Mouse (Mus musculus) kidney, embryonic 16.5 days (tissue): Measurements from ENCODE around the gene Nav2. TPM values are rescaled to one million over a fixed set of nuclear protein-coding genes. Genes with fewer than 3 reads are reported as not detected.

ENCODE experiments used
- ATAC-seq: fragments of 200-750 bp; cut with Nextera tagmentation; 2 replicates; pipeline ENCODE4 v1.8.0; 2017; ENCODE audit warnings: moderate TSS enrichment; ENCODE audit not compliant: low FRiP score, low TSS enrichment
- H3K27ac ChIP-seq: fragments of 300-500 bp; sonication (generic); 2 replicates; pipeline ENCODE4 v1.5.1; 2014; ENCODE audit warnings: low read length
- H3K27me3 ChIP-seq: fragments of 300-500 bp; sonication (generic); 2 replicates; pipeline ENCODE4 v1.6.1; 2014; ENCODE audit warnings: low read length, control low read depth, mixed read lengths; ENCODE audit not compliant: insufficient read depth
- H3K36me3 ChIP-seq: fragments of 300-500 bp; sonication (generic); 2 replicates; pipeline ENCODE4 v1.6.1; 2014; ENCODE audit warnings: low read length, control low read depth, mixed read lengths; ENCODE audit not compliant: insufficient read depth
- H3K4me1 ChIP-seq: fragments of 300-500 bp; sonication (generic); 2 replicates; pipeline ENCODE4 v1.6.1; 2014; ENCODE audit warnings: low read length, control low read depth, mixed read lengths; ENCODE audit not compliant: insufficient read depth
- H3K4me2 ChIP-seq: fragments of 300-500 bp; sonication (generic); replicated peaks from 2 replicates; pipeline ENCODE4 v1.6.1; 2014; ENCODE audit warnings: low read depth, low read length
- H3K4me3 ChIP-seq: fragments of 300-500 bp; sonication (generic); 2 replicates; pipeline ENCODE4 v1.5.1; 2014; ENCODE audit warnings: mild to moderate bottlenecking, low read length
- H3K9ac ChIP-seq: fragments of 300-500 bp; sonication (generic); replicated peaks from 2 replicates; pipeline ENCODE4 v1.6.1; 2014; ENCODE audit warnings: low read length
- H3K9me3 ChIP-seq: fragments of 300-500 bp; sonication (generic); 2 replicates; pipeline ENCODE4 v1.6.1; 2016; ENCODE audit warnings: low read length, control low read depth
- WGBS: fragments of 180-500 bp; shearing (Covaris S2); extraction: QIAGEN DNeasy Blood & Tissue Kit; methylation state at CpG from one replicate; pipeline ENCODE4 v1.1.7; 2014; 5-methylcytosine and 5-hydroxymethylcytosine counted together
- polyA plus RNA-seq: library from polyadenylated mRNA; unstranded; fragments of >200 nt; fragmentation: Nextera tagmentation; extraction: Ambion mirVana; gene quantifications from 2 replicates; pipeline ENCODE4 v1.2.1, GENCODE M21; 2015

Gene Nav2
- polyA plus RNA-seq, 1 experiment from 2014 or later: 22.6 TPM

DNA sequence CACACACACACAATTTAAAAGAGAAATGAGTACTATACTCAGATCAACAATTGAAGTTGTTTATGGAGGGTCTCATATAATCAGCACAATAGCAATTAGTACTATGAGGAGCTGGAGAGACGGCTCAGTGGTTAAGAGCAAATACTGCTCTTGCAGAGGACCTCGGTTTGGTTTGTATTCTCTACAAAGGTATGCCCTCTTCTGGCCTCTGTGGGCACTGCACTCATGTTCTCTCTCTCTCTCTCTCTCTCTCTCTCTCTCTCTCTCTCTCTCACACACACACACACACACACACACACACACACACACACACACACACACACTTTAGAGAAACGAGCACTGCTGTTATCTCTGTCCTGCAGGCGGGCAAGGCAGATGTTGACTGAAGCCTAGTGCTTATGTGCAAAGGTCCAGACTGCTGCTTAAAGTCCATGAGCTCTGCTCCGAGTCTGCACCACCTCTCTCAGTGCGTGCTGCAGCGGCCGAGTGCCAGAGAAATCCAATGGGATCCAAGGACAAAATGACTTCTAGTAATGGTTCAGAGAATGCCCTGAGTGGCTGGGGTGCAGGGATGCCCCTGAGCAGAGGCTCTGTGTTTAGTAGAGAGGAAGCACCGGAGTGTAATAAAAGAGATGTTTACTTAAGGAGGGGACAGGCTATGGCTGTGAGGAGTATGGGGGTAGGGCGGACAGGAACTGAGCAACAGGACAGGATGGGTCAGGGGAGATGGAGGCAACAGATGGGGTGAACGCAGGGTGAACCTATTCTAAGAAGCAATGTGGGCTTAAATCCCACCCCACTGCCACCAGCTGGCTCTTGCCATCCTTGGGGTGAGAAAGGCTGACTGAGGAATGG, 375.2 kb downstream of the Nav2 start:
- no peaks in the 10 kb centered on the region for H3K9me3 ChIP-seq
- H3K27me3 ChIP-seq: no peaks in the 10 kb centered on the region
- H3K27ac ChIP-seq: no peak overlapping the region
- peaks cover 21% of the 10 kb centered on the region for H3K4me1 ChIP-seq
- H3K36me3 ChIP-seq: no peaks in the 10 kb centered on the region
- H3K4me2 ChIP-seq: no peak overlapping the region
- H3K4me3 ChIP-seq: no peak overlapping the region
- ATAC-seq: peak; percentile 62; the same call in 1 of the 2 replicates
- WGBS: 34% methylated on average over 11 of the region's 11 CpGs
- no peak overlapping the region for H3K9ac ChIP-seq

DNA sequence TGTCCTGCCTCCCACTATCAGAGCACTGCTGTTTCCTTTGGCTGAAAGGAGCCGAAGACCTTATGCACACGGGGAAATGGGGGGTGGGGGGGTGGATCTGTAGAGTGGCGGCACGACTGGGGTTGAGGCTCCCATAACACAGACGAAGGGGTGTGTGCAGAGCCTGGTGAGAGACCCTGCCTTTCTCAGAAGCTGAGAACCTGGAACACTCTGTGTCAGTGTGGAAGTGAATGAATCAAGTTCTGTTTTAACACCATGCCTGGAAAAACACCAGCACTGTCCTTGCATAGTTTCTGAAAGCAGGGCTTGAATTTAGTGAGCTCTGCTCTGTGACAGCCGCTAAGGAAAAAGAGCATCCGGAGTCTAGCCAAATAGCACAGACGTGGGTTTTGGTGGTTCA, 379.7 kb downstream of the Nav2 start:
- no peaks in the 10 kb centered on the region for H3K27me3 ChIP-seq
- no peaks in the 10 kb centered on the region for H3K36me3 ChIP-seq
- peaks cover 21% of the 10 kb centered on the region for H3K4me1 ChIP-seq
- H3K4me2 ChIP-seq: no peak overlapping the region
- ATAC-seq: 0 out of 2 replicates have a peak, but pooled peaks have one; percentile 13
- H3K9ac ChIP-seq: no peak overlapping the region
- WGBS: 32% methylated on average over 8 of the region's 8 CpGs
- no peak overlapping the region for H3K4me3 ChIP-seq
- no peak overlapping the region for H3K27ac ChIP-seq
- H3K9me3 ChIP-seq: no peaks in the 10 kb centered on the region; the same call in 1 of the 2 replicates

DNA sequence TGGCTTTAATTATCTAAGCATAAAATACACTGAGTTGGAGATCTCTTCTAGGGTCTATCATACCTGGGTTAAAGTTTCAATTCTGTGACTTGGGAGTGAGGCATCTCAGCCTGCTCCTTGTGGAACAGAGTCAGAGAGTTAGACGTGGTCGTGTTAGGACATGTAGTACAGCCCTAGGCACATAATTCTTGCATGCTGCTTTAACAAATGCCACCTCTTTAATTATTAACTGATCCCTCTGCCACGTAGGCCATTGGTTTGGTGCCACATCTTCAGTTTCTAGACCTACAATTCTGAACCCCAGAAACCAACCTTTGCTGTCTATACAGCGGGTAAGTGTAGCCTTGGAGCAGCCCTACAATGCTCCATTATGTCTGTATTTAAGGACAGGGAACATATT, 381.8 kb downstream of the Nav2 start:
- Histone ChIP-seq H3K9ac (no peak overlapping the region), H3K27ac (no peak overlapping the region), H3K9me3 (no peaks in the 10 kb centered on the region; the same call in 1 of the 2 replicates), H3K4me1 (peaks cover 12% of the 10 kb centered on the region), H3K27me3 (no peaks in the 10 kb centered on the region), H3K4me2 (no peak overlapping the region), H3K4me3 (no peak overlapping the region), H3K36me3 (no peaks in the 10 kb centered on the region)
- WGBS: 71% methylated on average over 4 of the region's 4 CpGs
- ATAC-seq: no peak

DNA sequence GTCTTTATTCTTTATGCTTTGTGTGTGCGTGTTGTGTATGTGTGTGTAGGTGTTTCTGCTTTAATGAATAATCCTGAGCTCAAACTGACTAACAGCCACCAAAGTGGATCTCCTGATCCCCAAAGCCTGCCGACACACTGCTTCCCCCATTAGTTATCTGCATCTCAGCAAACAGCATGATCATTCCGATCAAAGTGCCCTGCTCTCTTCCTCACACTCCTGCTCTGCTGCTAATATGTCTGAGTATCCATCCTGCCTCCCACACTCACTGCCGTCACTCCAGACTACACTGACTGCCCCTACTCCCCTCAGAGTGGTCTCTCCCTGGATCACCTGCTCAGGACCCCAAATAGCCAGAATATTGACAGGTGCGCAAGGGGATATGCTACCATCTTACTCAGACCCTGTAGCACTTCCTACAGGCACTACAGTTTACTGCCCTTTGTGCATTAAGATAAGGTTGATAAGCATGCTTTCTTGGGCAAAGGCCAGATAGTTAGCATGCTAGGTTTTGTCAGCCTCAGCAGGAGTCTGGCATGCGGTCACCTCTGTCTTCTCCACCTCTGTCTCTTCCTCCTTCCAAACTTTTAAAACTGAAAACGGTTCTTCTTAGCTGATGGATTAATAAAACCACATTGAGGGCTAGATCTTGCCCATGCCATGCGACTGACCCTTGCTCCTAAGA, 382.8 kb downstream of the Nav2 start:
- 83% methylated on average over 8 of the region's 8 CpGs for WGBS
- Histone ChIP-seq H3K4me3 (no peak overlapping the region), H3K36me3 (no peaks in the 10 kb centered on the region), H3K9ac (no peak overlapping the region), H3K4me1 (peaks cover 12% of the 10 kb centered on the region), H3K27ac (no peak overlapping the region), H3K4me2 (no peak overlapping the region), H3K9me3 (no peaks in the 10 kb centered on the region; the same call in 1 of the 2 replicates), H3K27me3 (no peaks in the 10 kb centered on the region)
- no peak for ATAC-seq

DNA sequence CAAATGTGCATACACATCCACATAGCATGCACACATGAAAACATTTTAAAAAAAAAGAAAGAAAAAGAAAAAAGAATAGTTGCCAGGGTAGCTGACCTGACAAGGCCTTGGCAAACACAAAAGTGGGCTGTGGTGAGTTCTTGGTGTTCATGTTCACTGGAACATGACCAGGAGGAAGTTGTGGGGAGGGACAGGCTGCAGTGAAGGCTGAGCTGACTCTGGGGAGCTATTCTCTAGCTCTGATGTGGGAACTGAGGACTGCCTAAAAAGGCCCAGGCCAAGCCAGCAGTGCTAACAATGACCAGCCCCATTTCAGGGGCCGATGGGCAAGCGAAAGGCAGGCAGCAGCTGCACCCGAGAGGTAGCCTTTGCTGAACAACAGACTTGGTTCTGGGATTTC, 388.6 kb downstream of the Nav2 start:
- Histone ChIP-seq H3K4me2 (no peak overlapping the region), H3K9ac (no peak overlapping the region), H3K4me1 (peaks cover 14% of the 10 kb centered on the region), H3K27me3 (no peaks in the 10 kb centered on the region), H3K36me3 (no peaks in the 10 kb centered on the region), H3K4me3 (no peak overlapping the region), H3K9me3 (no peaks in the 10 kb centered on the region), H3K27ac (no peak overlapping the region)
- no peak for ATAC-seq
- WGBS: 82% methylated on average over 3 of the region's 3 CpGs

DNA sequence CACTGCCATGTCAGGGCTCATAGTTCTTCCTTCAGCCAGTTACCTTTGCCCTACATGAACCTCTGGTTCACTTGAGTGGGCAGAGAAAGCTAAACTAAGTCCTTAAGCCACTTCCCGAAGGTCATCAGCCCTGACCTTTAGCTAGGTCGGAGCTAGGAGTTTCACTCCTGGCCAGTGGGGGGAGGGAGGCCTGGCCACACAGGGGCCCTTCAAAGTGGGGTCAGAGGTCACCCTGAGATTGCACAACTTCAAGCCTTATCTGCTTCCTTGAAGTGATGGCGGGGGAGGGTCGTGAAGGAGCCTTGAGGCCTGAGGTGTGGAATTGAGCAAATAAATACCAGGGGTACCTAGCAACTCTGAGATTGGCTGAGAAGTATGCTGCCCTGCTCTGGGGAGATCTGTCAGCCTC, 389.9 kb downstream of the Nav2 start:
- Histone ChIP-seq H3K27me3 (no peaks in the 10 kb centered on the region), H3K27ac (no peak overlapping the region), H3K4me1 (peaks cover 14% of the 10 kb centered on the region), H3K9me3 (no peaks in the 10 kb centered on the region), H3K9ac (no peak overlapping the region), H3K4me3 (no peak overlapping the region), H3K4me2 (no peak overlapping the region), H3K36me3 (no peaks in the 10 kb centered on the region)
- 32% methylated on average over 4 of the region's 4 CpGs for WGBS
- no peak for ATAC-seq

DNA sequence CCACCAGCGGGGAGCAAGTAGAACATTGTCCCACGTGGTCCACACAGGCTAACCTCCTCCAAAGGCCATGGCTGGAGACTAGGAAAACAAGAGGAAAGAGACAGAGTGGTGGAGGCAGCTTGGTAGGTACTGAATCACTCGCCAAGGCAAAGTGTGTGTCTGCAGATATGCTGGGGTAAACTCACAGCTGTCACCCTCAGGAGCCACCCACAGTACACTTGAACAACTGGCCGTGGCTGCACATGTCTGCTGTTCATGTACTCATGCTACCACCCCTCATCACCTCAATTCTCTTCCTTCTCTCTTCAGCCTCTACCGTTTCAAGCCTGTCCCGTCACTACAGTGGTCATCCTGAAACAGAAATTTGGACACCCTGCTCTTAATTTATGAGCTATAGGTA, 393.0 kb downstream of the Nav2 start:
- ATAC-seq: no peak

DNA sequence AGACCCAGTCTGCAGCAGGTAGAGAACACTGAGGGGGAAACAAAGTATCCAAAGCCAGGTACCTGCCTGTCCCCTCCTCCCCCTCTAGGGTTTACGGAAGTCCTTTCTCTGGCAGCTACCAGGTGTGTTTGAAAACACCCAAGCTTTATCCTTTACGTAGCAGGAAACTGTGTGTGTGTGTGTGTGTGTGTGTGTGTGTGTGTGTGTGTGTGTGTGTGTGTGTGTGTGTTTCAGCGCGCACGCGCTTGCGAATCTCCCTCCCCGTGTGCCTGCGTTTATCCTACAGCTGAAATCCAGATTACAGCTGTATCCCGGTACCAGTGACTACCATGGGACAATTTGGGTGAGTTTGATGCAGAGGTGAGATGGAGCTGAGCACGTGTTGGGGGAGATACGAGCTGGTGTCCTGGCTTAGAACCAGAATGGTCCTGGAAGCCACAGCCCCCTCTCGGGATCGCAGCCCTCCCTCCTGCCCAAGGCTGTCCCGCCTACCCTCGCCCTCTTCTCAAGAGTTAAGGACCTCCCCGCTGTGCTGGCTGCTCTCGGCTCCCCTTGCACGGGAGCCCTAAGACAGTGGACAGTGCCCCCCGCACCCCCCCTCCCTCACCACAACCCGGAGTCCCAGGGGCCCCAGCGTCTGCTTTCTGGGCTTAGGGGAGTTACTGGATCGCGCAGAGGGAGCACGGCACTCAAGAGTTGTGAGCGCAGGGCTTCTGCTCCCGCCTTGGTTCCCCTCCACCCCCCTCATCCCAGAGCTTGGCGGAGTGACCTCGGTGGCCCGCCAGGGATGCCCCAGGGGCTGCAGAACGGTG, 395.3 kb downstream of the Nav2 start:
- Histone ChIP-seq H3K9me3 (no peaks in the 10 kb centered on the region), H3K4me1 (peaks cover 20% of the 10 kb centered on the region), H3K4me3 (peak overlapping the region; percentile 56), H3K9ac (peak overlapping the region; percentile 69), H3K36me3 (no peaks in the 10 kb centered on the region), H3K27ac (no peak overlapping the region), H3K4me2 (peak overlapping the region; percentile 83), H3K27me3 (no peaks in the 10 kb centered on the region)
- 1% methylated on average over 30 of the region's 31 CpGs for WGBS
- ATAC-seq: peak; percentile 72

More for the DNA sequence above, 393.0 kb downstream of the Nav2 start:
- 67% methylated on average over 6 of the region's 6 CpGs for WGBS
- peaks cover 30% of the 10 kb centered on the region for H3K4me1 ChIP-seq
- no peaks in the 10 kb centered on the region for H3K27me3 ChIP-seq
- no peaks in the 10 kb centered on the region for H3K36me3 ChIP-seq
- no peak overlapping the region for H3K4me2 ChIP-seq
- H3K9me3 ChIP-seq: no peaks in the 10 kb centered on the region
- H3K9ac ChIP-seq: no peak overlapping the region
- H3K4me3 ChIP-seq: no peak overlapping the region
- no peak overlapping the region for H3K27ac ChIP-seq

DNA sequence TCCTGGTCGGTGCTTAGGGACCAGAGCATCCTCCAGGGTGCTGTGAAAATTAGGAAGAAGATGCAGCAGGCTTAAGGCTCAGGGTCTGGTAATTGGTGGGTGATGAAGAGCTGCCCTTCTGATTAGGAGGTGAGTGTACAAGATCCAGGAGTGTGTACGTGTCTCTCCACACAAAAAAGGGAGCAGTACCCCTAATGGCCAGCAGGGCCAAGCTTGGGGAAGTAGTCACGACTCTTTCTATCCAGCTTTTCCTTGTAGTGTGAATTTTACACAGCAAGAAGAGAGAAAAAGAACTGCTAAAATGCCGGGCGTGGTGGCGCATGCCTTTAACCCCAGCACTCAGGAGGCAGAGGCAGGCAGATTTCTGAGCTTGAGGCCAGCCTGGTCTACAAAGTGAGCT, 399.2 kb downstream of the Nav2 start:
- Histone ChIP-seq H3K4me1 (peaks cover 24% of the 10 kb centered on the region), H3K4me3 (no peak overlapping the region), H3K36me3 (no peaks in the 10 kb centered on the region), H3K4me2 (no peak overlapping the region), H3K9ac (no peak overlapping the region), H3K27me3 (no peaks in the 10 kb centered on the region), H3K9me3 (no peaks in the 10 kb centered on the region), H3K27ac (no peak overlapping the region)
- 87% methylated on average over 6 of the region's 6 CpGs for WGBS
- no peak for ATAC-seq
